Mouse (Mus musculus) heart, adult 2 months (tissue): Measurements from ENCODE around the gene Fthl17d.

Experiments used
- CTCF ChIP-seq: fragments of 200-600 bp; IDR thresholded peaks from 2 replicates; pipeline ENCODE4 v1.8.1; 2022; ENCODE audit warnings: antibody characterized with exemption, mild to moderate bottlenecking, moderate library complexity
- EP300 ChIP-seq: fragments of 200-500 bp; IDR thresholded peaks from 2 replicates; pipeline ENCODE4 v1.6.1; 2011; ENCODE audit warnings: low read depth, low read length, control low read depth; ENCODE audit not compliant: insufficient read depth
- POLR2A ChIP-seq: fragments of 200-500 bp; IDR thresholded peaks from 2 replicates; pipeline ENCODE4 v1.6.1; 2011; ENCODE audit warnings: mild to moderate bottlenecking, low read depth, low read length, control low read depth; ENCODE audit not compliant: insufficient read depth

DNA sequence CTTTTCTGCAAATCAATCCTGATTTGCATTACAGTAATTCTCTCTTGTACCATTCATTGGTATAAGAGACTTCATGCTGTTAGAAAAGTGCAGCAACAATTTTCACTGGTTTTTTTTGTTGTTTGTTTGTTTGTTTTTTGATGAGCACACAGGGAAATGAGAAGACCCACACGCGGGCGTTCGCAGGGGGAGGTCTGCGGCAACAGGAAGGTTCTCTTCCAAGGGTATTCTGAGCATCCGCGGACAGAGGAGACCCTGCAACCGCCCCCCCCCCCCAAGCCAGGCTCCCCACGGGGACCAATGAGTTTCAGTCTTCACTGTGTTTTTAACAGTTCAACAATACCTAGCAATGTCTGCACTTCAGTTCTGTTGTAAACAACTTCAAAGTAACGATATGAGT, 32.9 kb upstream of the Fthl17d start:
- TF ChIP-seq EP300: no peak
- no peak for TF ChIP-seq CTCF
- no peak for TF ChIP-seq POLR2A
